Mouse (Mus musculus): ENCODE data around the gene Sec14l3. TPM values are rescaled to one million over a fixed set of nuclear protein-coding genes. Genes with fewer than 3 reads are reported as not detected.
A peak's percentile ranks its signal among the peaks of the same experiment; 100 is the strongest.

Gene Sec14l3
- polyA plus RNA-seq, 1 experiment from 2014 or later = 0.25 TPM

DNA sequence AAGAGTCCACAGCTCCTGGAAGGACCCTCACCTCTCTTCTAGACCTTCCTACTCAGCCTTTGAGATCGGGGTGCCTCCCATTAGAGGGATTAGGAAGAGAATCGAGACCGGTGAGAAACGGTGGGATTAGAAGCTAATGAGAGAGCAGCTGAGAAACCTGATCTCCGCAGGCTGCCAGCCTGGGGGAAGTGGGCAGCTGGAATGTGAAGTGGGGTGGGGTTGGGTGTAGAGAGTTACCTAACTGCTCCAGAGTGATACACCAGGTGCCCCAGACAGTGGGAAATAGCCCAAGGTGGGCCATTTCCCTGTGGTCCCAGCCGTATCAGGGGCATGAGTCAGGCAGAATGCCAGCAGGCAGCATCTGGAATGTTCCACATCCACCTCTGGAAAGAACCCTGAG is 1.7 kb upstream of the Sec14l3 start:
- Histone ChIP-seq H3K36me3 (no peaks in the 10 kb centered on the region), H3K9ac (no peak overlapping the region), H3K27ac (replicated peaks) (no peak overlapping the region), H3K4me3 (no peak overlapping the region), H3K27me3 (no peaks in the 10 kb centered on the region; the same call in 1 of the 2 replicates), H3K4me2 (no peak overlapping the region), H3K9me3 (no peaks in the 10 kb centered on the region), H3K4me1 (replicated peaks) (no peaks in the 10 kb centered on the region)
- 80% methylated on average over 6 of the region's 6 CpGs for WGBS
- ATAC-seq (ENCODE audit: low read depth) = no peak

DNA sequence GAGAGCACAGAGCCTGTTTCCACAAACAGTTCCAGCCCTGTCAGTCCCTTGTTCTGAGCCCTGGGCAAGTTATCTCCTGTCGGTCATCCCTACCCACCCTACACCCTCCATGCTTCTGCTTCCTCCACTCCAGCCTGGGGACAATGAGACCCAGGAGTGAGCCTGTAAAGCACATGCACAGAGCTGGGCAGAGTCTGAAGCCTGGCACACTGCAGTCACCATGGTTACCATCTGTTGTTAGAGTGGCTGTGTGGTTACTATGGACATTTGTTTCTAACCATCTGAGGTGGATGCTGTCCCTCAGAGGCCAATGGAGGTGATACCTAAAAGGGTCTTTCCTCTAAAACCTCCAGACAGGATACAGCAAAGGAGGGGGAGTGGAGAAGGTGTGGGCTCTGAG is 5.0 kb downstream of the Sec14l3 start:
- Histone ChIP-seq H3K4me1 (replicated peaks) (no peaks in the 10 kb centered on the region), H3K36me3 (no peaks in the 10 kb centered on the region), H3K4me3 (no peak overlapping the region), H3K4me2 (no peak overlapping the region), H3K27ac (replicated peaks) (no peak overlapping the region), H3K9me3 (no peaks in the 10 kb centered on the region), H3K9ac (no peak overlapping the region), H3K27me3 (no peaks in the 10 kb centered on the region; the same call in 1 of the 2 replicates)
- no peak for ATAC-seq (ENCODE audit: low read depth)
- WGBS = 81% methylated on average over 1 of the region's 1 CpGs

DNA sequence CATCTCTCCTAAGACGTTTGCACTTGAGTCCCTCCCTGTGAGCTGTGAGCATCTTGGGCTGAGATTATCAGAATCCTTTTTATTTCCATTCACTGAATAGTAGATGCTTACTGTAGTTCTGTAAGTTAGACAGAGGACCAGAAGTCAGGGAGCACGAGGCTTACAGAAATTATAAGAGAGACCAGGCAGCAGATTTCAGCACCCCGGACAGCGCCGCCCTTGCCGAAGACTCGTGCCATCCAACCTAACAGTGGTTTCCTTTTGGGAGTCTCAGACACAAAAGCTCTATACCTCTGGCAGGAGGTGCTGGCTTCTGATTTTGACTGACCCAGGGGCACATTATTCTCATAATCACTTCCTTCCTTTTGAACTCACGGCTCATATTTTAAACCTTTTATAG is 12.0 kb downstream of the Sec14l3 start:
- H3K4me3 ChIP-seq = no peak overlapping the region

DNA sequence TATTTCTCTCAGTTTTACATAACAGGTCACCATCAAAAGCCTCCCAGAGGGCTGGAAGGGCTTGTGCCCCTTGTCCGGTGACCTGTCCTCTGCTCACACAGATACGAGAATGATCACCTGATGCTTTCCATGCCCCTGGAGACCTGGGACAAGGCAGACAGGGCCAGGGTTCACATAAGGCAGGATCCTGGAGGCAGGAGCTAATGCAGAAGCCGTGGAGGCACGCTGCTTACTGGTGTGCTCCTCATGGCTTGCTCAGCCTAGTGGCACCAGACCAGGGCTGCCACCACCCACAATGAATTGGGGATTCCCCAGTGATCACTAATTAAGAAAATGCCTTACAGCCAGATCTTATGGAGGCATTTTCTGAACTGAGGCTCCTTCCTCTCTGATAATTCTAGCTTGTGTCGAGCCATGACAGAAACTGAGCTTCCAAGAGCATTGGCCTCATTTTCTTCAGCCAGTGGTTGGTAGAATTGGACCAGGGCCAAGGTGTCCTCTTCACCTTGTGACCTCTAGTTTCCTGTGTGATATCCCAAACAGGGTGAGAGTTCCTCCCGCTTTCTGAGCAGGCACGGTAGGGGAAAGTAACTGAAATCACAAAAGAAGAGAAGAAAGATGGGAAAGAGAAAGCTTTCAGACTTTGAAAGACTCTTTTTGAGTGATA is 13.8 kb downstream of the Sec14l3 start:
- Histone ChIP-seq H3K27ac (replicated peaks) (no peak overlapping the region), H3K4me1 (replicated peaks) (no peaks in the 10 kb centered on the region), H3K4me3 (no peak overlapping the region), H3K36me3 (no peaks in the 10 kb centered on the region), H3K9ac (no peak overlapping the region), H3K9me3 (no peaks in the 10 kb centered on the region), H3K27me3 (0 out of 2 replicates have a peak, but pooled peaks cover 6% of the 10 kb centered on the region), H3K4me2 (no peak overlapping the region)
- no peak for ATAC-seq (ENCODE audit: low read depth)
- WGBS = 81% methylated on average over 7 of the region's 7 CpGs

More for the DNA sequence above, 12.0 kb downstream of the Sec14l3 start:
- 14% methylated on average over 8 of the region's 8 CpGs for WGBS
- Histone ChIP-seq H3K4me2 (no peak overlapping the region), H3K9ac (no peak overlapping the region), H3K9me3 (no peaks in the 10 kb centered on the region), H3K36me3 (no peaks in the 10 kb centered on the region), H3K27me3 (0 out of 2 replicates have a peak, but pooled peaks cover 6% of the 10 kb centered on the region), H3K27ac (replicated peaks) (no peak overlapping the region), H3K4me1 (replicated peaks) (no peaks in the 10 kb centered on the region)
- ATAC-seq (ENCODE audit: low read depth) = no peak

DNA sequence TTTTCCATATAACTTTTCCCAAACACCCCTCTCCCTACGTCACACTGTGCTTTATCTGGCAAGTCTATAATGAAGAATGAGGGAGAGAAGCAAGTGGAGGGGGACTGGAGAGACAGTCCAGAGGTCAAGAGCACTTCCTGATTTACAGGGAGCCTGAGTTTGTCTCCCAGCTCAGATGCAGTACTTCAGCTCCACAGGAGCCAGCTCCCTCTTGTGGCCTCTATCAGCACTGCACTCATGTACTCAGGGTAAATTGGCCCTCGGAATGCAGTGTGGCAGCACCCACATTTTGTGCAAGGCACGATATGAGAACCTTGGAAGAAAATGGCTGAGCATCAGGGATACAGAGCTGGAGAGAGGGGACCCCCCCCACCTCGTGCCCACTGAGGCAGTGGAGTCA is 15.6 kb downstream of the Sec14l3 start:
- no peak overlapping the region for H3K9ac ChIP-seq
- no peaks in the 10 kb centered on the region for H3K4me1 ChIP-seq (replicated peaks)
- H3K4me3 ChIP-seq = no peak overlapping the region
- 0 out of 2 replicates have a peak, but pooled peaks cover 6% of the 10 kb centered on the region for H3K27me3 ChIP-seq
- WGBS = 18% methylated on average over 4 of the region's 4 CpGs
- no peaks in the 10 kb centered on the region for H3K9me3 ChIP-seq
- H3K27ac ChIP-seq (replicated peaks) = no peak overlapping the region
- no peak for ATAC-seq (ENCODE audit: low read depth)
- no peak overlapping the region for H3K4me2 ChIP-seq
- H3K36me3 ChIP-seq = no peaks in the 10 kb centered on the region

DNA sequence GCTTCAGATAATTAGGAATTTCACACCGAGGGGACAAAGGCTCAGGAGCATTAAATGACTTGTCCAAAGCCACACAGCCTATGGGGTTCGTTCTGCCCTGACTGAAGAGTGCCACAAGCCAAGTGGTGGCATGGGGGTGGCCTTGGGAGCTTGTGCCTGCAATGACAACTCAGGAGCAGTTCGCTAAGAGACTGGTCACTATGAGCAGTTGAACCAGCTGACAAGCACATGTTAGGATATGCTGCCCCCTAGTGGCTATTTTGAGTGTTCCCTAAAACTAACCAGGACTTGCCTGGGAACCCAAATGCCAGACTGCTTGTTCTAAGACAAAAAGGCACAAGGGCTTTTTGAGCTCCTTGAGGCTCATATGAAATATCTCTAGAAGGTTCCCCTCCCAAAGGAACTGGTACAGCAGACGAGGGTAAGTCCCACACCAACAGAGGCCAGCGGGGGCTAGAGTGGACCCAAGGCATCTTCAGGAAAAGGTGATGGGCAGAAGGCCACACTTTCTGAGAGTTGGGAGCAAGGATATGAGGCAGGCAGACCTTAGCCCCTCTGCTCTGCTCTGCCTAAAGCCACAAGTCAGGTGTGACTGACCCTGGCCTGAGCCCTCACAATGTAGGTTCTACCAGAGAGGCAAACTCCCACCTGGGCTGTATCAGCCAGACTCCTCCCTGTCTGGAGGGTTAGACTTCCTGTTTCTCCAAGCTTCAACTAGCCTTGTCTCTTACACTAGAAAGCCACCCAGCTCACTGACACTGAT is 18.9 kb downstream of the Sec14l3 start:
- H3K9ac ChIP-seq = no peak overlapping the region
- H3K4me3 ChIP-seq = no peak overlapping the region
- no peaks in the 10 kb centered on the region for H3K27me3 ChIP-seq
- H3K9me3 ChIP-seq = no peaks in the 10 kb centered on the region
- ATAC-seq (ENCODE audit: low read depth) = peak; percentile 50; the same call in 1 of the 2 replicates
- peaks cover 10% of the 10 kb centered on the region; the same call in 1 of the 2 replicates for H3K4me1 ChIP-seq (replicated peaks)
- WGBS = 31% methylated on average over 5 of the region's 5 CpGs
- H3K4me2 ChIP-seq = no peak overlapping the region
- H3K36me3 ChIP-seq = no peaks in the 10 kb centered on the region
- H3K27ac ChIP-seq (replicated peaks) = no peak overlapping the region

DNA sequence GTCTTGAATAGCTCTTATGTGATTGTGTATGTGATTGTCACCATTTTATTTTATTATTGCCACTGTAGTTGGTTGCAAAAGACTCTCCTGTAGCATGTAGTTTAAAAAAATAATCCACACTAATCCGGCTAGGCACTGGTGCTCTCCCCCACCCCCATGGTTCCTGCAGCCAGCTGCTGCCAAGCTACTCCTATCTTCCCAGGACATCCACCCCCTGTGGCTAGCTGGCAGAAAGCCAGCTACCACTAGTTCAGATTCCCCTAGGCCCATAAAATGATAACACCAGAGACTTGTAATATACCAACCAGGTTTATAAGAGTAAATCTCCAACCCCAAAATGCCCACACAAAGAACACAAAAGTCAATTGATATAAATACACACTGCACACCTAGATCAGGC is 21.6 kb downstream of the Sec14l3 start:
- Histone ChIP-seq H3K27ac (replicated peaks) (no peak overlapping the region), H3K27me3 (no peaks in the 10 kb centered on the region), H3K4me1 (replicated peaks) (peaks cover 10% of the 10 kb centered on the region; the same call in 1 of the 2 replicates), H3K4me2 (no peak overlapping the region), H3K9me3 (0 out of 2 replicates have a peak, but pooled peaks cover 6% of the 10 kb centered on the region), H3K9ac (no peak overlapping the region), H3K4me3 (no peak overlapping the region), H3K36me3 (peaks cover 7% of the 10 kb centered on the region; the same call in 1 of the 2 replicates)
- ATAC-seq (ENCODE audit: low read depth) = no peak
- 43% methylated on average over 1 of the region's 1 CpGs for WGBS

DNA sequence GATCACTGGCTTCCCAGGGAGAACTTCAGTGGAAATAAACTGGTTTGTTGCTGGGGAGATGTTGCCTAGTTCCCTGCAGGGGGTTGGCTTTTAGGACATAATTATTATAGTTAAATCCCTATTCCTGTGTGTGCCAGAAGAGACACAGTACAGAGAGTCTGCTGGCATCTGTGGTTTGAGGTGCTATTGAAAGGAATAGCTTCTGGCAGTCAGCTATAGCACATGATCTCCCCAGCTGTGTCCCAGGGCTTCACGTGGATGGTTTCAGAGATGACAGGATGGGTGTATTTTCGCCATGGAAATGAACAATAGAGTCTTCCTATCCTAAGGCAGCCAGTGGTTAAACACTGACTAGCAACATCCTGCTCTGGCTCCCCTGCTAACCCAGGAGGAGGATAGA is 22.6 kb downstream of the Sec14l3 start:
- 41% methylated on average over 2 of the region's 2 CpGs for WGBS
- ATAC-seq (ENCODE audit: low read depth) = no peak
- no peak overlapping the region for H3K9ac ChIP-seq
- 0 out of 2 replicates have a peak, but pooled peaks cover 6% of the 10 kb centered on the region for H3K9me3 ChIP-seq
- H3K36me3 ChIP-seq = peaks cover 12% of the 10 kb centered on the region; the same call in 1 of the 2 replicates
- peak overlapping the region; percentile 52 for H3K27ac ChIP-seq (replicated peaks)
- no peak overlapping the region for H3K4me3 ChIP-seq
- H3K4me1 ChIP-seq (replicated peaks) = peaks cover 10% of the 10 kb centered on the region; the same call in 1 of the 2 replicates
- H3K4me2 ChIP-seq = no peak overlapping the region
- no peaks in the 10 kb centered on the region for H3K27me3 ChIP-seq

DNA sequence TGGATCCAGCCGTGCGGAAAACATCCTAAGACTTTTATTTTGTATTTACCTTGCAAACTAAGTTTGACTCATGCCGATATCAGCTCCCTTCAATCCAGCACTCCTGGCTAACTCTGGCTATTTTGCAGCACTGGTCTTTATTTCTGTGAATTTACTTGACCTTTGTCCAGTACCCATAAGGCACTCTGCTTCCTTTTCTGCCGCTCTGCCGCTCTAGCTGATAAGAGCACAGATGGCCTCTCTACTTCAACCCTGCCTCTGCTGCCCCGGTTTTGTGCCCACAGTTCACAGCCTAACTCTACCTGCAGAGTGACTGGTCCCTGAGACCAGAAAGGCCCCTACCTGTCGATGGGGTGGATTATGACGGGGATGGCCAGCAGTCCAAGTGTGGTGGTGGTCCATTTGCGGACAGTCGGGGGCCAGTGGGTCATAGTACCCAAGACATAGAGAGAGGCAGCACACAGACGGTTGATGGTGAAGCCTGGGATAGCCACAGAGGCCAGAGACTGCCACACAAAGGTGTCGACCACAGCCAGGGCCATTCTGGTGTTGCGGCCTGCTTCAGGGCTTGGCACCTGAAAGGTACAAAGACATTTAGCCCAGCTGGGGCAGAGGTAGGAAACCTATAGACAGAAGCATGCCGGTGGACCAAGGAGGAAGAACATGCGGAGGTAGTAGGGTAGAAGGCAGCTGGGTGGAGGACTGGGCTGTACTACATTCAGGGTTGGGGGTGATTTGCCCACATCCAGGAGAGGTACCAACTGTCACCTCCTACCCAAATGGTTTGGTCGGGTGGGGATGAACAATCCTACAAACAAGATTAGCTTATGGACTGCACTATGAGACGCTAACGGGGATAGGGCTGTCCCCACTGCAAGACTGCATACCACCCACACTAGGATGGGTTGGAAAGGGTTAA is 29.1 kb downstream of the Sec14l3 start:
- H3K9ac ChIP-seq = 0 out of 2 replicates have a peak overlapping the region, but pooled peaks have one; percentile 3
- H3K36me3 ChIP-seq = peaks cover 12% of the 10 kb centered on the region; the same call in 1 of the 2 replicates
- 0 out of 2 replicates have a peak, but pooled peaks cover 6% of the 10 kb centered on the region for H3K9me3 ChIP-seq
- H3K27me3 ChIP-seq = no peaks in the 10 kb centered on the region
- H3K4me2 ChIP-seq = peak overlapping the region; percentile 89; the same call in 1 of the 2 replicates
- H3K4me3 ChIP-seq = no peak overlapping the region; the same call in 1 of the 2 replicates
- H3K27ac ChIP-seq (replicated peaks) = no peak overlapping the region
- H3K4me1 ChIP-seq (replicated peaks) = peaks cover 36% of the 10 kb centered on the region
- ATAC-seq (ENCODE audit: low read depth) = no peak
- 87% methylated on average over 18 of the region's 18 CpGs for WGBS

DNA sequence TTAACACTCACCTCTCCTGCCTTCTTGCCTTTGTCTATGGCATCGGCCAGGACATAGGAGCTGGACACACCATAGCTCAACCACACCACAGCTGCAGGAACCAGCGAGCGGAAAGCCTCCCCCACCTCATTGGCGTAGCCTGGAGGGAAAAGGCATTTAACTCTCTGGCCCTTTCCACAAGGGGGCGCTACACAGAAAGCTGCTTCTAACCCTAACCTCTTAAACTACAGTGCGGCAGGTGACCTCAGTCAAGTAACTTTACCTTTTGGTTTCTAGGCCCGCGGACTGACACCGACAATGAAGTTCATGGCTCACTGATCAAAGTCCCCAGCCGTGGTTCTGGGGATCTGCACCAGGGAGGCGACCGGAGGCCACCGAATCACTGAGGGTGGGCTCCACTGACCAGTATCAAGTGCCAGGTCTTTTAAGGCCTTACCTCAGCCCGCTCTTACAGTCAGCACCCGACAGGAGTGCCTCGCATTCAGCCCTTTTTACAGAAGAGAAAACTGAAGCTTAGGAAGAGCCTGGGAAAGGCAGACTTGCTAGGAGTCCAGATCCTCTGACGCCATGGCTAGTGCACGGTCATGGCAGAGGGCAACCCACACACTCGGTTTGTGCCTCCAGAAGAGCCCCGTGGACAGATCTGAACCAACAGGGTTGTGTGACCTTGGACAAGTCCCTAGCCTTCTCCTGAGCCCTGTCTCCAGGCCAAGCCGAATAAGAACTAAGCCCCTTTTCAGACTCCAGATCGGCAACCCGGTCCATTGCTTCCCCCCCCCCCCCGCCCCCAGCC is 29.9 kb downstream of the Sec14l3 start:
- Histone ChIP-seq H3K36me3 (peaks cover 12% of the 10 kb centered on the region; the same call in 1 of the 2 replicates), H3K9ac (peak overlapping the region; percentile 64), H3K27ac (replicated peaks) (peak overlapping the region; percentile 76), H3K27me3 (no peaks in the 10 kb centered on the region), H3K4me3 (peak overlapping the region; percentile 52), H3K4me2 (peak overlapping the region; percentile 89), H3K9me3 (0 out of 2 replicates have a peak, but pooled peaks cover 6% of the 10 kb centered on the region), H3K4me1 (replicated peaks) (peaks cover 36% of the 10 kb centered on the region)
- WGBS = 5% methylated on average over 24 of the region's 24 CpGs
- ATAC-seq (ENCODE audit: low read depth) = no peak
